Mouse (Mus musculus) erythroblast, embryonic 14.5 days (primary cell): Measurements from ENCODE around the gene Usb1.

ENCODE experiments used
- GATA1 ChIP-seq: IDR thresholded peaks from 2 replicates; pipeline ENCODE4 v1.6.1; 2012; ENCODE audit warnings: low read length, inconsistent platforms, mixed read lengths
- TAL1 ChIP-seq: IDR thresholded peaks from 3 replicates; pipeline ENCODE4 v1.6.1; 2012; ENCODE audit warnings: low read length, inconsistent platforms, mixed read lengths

DNA sequence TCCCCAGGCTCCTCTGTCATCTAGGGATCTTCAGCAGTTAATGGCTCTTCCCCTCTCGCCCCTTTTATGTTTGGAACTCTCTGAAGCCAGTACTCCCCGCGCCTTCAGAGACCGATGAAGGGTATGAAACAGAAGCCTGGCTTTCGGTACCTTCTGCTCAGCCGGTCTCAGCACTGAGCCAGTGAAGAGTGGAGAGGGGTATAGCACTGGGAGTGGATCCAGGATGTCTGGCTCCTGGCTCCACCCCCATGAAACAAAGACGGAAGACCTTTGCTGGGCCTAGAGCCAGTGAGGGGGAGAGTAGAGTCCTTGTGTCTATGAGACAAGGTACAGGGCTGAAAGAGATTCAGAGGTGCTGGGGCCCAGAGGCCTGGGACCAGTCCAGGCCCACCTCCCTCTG, 38.2 kb upstream of the Usb1 start:
- TF ChIP-seq GATA1 (no peak), TAL1 (no peak)
